Mouse (Mus musculus): ENCODE measurements around the gene Hoxc10.

Gene Hoxc10

DNA sequence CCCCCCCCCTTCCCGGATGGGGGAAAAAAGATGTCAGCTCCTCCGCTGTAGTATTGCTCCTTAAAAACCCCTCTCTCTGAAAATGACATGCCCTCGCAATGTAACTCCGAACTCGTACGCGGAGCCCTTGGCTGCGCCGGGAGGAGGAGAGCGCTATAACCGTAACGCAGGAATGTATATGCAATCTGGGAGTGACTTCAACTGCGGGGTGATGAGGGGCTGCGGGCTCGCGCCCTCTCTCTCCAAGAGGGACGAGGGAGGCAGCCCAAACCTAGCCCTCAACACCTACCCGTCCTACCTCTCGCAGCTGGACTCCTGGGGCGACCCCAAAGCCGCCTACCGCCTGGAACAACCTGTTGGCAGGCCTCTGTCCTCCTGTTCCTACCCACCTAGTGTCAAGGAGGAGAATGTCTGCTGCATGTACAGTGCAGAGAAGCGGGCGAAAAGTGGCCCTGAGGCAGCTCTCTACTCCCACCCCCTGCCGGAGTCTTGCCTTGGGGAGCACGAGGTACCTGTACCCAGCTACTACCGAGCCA lies at the start of gene Hoxc10:
Gene Hoxc10, plus strand, starts transcription at position 21 of the 536 bp plus-strand sequence.
- no peak for DNase-seq (ENCODE audit: low spot score in 2 of 2)

DNA sequence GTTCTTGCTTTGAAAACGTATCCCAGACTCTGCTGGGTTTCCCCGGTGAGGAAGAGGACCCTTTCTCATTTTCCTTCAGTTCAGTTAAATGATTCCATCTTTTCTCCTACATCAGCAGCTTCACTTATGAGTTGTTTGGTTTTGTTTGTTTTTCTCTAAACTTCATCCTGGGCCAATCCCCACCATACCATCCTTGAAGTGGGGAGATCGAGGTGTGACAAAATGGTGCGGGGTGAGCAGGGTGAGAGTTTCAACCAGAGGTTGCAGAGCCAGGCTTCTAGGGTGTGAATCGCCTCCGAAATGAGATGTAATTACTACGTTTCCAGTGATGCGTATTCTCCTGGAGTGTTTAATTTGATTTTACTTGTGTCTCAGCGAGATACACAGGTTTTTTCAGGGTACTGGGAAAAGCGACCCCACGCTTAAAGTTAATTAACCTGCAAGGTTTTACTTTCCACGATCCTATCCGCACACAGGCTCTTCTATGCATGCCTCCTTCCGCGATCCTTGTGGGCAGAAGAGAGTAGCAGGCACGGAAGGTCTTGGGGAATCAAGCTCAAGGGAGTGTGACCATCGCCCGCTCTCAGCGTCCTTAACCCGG lies 48.5 kb upstream of the Hoxc10 start:
- DNase-seq (ENCODE audit: low spot score in 2 of 2), result no peak

DNA sequence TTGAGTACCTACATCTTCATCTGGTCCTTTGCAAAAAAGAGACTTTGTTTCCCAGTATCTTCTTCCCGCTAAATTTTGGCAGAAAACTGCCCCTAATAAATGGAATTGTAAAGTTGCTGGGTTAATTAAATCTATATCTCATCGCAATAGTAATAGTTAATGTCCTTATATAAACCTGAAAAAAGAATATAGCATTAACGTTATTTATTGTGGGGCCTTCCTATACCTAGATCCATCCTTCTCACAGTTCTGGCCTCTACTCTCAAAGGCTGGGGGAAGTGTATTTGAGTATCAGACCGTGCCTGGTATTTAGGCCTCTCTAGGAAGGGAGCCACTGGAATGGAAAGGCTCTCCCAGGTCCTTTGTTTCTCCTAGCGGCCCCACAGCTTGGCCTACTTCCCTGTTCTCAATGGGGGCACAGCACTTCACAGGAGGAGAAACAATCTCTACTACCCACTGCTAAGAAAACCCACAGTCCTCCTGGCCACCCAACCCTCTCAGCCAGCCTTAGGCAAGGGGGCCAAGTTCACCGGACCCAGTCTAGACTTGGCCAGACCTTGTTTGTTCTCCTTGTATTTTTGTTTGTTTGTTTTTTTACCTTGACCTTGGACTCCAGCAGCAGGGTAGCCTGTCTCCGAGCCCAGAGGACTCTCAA lies 47.9 kb upstream of the Hoxc10 start:
- DNase-seq (ENCODE audit: low spot score in 2 of 2), result no peak

DNA sequence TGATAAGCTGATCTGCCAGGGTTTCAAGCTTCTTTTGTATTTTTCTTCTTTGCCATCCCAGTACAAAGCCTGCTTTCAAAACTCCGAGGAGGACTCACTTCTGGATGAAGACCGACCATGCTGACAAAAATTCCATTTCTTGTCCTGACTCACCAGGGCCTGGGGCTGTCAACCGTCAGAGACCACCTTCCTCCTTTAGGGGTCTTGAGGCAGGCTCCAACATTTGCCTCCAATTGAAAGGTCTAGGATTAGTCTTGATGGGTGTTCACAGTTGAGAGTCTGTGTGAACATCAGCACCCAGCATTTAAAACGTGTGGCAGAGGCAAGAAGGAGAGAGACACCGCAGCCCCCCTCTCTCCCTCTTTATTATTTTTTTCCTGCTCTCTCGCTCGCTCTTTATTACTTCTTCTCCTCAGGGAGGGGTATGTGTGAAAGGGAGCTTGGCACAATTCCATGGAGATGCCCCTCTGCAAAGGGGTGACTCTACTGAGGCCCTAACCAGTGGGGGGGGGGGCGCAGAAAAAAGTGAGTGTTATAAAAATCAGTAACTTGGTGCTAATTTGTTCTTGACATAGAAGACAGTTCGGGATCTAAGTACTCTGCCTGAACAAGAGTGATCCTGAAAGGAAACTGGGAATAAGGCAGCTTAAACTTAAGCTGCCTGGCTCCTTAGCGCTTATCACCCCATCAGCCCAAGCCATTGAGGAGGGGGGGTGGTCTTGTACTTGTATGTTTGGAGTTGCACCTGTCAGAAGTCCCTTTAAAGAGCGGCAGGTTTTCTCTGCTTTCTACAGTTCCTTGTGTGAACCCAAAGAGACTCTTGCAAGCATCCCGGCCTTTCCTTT lies 47.0 kb upstream of the Hoxc10 start:
- DNase-seq (ENCODE audit: low spot score in 2 of 2), result no peak

DNA sequence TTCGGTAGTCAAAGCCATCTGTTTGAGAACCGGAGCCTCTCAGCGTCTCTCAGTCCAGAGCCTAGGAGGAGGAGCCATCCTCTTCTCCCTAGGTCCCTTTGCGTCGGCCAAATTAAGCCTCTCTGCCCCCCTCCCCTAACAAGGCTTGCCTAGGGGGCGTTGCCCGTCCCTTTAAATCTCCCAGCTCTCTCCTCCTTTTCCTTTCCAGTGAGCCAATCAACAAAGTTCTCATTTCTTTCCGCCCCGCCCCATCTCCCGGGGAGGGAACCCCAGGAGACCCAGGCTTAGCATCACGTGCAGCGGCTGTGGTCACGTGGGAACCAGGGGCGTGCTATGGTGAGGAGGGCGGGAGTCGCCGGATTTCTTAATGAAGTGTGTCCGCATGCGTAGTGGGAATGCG lies 46.0 kb upstream of the Hoxc10 start:
- no peak for DNase-seq (ENCODE audit: low spot score in 2 of 2)

- DNase-seq (ENCODE audit: low spot score in 2 of 2), result no peak
Observed at GRCm38 (mm10) chr15:102921053-102922011, 45.3 kb upstream of the Hoxc10 start, which contains the start of gene Hoxc13. Gene Hoxc13, plus strand, starts transcription at chr15:102921103.

DNA sequence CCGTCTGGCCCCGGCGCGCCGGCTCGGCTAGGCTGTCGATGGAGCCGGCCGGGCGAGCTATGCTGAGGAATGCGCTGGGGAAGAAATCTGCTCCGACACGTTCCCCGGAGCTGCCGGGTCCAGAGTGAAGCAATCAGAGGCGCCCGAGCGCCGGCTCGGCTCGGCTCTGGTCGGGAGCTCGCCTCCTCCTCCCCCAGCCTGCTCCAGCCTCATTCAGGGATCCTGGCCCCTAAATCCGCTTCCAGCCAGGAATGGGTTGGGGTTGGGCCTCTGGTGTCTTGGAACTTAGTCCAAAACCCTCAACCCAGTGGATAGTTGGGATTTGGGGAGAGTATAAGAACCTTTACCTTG lies 44.6 kb upstream of the Hoxc10 start:
- DNase-seq (ENCODE audit: low spot score in 2 of 2), result no peak

DNA sequence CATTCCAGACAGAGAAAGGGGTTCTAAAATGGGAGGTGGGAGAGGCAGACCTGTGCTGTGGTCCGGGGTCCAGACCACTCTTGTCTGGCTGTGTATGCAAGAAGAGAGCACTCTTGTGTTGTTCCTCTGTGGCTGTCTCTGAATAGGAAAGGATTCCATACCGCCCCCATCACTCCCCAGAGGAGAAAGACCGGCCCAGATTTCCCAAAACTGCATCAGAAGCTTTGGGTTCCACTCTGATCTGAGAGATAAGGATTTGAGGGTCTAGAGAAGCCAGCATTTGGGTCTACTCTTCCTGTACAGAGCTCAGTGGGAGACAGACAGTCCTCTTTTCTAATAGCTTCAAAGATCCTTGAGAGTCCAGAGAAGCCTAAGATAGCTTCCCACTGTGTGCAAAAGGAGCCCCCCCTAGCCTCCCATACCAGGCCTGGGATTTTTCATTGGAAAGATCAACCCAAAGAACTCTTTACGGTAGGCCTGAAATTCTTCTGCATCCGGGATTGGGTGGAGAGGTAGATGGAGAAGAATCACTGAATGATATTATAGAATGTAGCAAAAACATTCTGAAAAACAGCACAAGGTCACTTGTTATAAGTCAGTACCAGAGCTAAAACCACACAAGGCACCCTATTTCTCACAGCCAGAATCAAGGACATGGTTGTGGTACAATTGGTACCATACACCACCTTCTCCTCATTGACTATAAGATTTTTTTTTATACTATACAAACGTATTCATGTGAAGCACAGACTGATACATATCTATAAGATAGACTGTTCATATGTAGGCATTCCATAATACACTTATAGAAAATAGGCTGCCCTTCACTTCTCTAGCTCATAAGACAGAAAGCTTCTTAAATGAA lies 43.7 kb upstream of the Hoxc10 start:
- no peak for DNase-seq (ENCODE audit: low spot score in 2 of 2)

DNA sequence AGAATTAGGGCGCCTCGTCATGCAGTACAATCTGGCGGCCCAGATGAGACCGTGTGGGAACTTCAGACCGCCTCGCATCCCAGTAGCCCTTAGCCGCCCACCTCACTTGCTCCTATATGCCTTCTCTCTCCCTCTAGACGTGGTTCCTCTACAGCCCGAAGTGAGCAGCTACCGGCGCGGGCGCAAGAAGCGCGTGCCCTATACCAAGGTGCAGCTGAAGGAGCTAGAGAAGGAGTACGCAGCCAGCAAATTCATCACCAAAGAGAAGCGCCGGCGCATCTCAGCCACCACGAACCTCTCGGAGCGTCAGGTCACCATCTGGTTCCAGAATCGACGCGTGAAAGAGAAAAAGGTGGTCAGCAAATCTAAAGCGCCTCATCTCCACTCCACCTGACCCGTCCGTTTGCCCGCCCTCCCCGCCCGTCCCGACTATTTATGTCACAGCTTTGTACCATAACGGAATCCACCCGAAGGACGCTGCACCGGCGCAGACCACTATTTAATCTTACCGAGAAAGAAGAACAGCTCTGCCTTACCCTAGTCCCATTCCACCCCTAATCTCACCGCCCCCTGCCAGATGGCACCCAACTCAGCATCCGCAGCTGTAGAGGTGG lies 39.5 kb upstream of the Hoxc10 start:
- DNase-seq (ENCODE audit: low spot score in 2 of 2), result no peak

- DNase-seq (ENCODE audit: low spot score in 2 of 2), result no peak
Observed at GRCm38 (mm10) chr15:102931706-102932358, 34.8 kb upstream of the Hoxc10 start.

- DNase-seq (ENCODE audit: low spot score in 2 of 2), result no peak
Observed at GRCm38 (mm10) chr15:102934438-102934837, 32.2 kb upstream of the Hoxc10 start.

- DNase-seq (ENCODE audit: low spot score in 2 of 2), result no peak
Observed at GRCm38 (mm10) chr15:102934897-102935296, 31.7 kb upstream of the Hoxc10 start.

DNA sequence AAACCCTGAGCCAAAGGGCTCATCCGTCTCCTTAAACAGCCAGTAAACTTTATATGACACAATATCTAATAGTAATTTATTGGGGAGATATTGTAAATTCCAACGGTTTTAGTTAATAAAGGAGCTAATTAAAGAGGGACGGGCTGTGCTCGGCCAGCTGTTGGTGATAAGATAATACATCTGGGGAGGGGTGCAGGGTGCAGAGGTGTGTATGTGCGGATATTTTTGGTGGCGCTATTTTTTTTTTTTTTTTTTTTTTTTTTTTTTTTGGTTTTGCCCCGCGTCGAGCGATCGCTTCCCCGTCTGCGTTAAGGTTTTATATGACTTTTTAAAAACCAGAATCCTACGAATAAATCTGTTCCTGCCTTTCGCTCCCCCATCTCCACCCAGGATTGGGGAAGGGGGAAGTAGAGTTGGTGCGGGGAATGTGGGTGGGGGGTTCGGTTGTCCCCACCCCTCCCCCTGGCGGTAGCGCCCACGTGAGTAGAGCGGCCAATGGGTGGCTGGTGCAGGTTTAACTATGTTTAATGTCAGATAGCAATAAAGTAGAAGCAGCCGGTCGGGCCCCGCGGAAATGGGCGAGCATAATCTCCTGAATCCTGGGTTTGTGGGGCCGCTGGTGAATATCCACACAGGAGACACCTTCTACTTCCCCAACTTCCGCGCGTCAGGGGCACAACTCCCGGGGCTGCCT lies 30.2 kb upstream of the Hoxc10 start, which contains the start of gene Hoxc12:
Gene Hoxc12, plus strand, starts transcription at position 479 of the 694 bp plus-strand sequence.
- DNase-seq (ENCODE audit: low spot score in 2 of 2), result no peak

- no peak for DNase-seq (ENCODE audit: low spot score in 2 of 2)
Observed at GRCm38 (mm10) chr15:102937036-102937666, 29.4 kb upstream of the Hoxc10 start.

DNA sequence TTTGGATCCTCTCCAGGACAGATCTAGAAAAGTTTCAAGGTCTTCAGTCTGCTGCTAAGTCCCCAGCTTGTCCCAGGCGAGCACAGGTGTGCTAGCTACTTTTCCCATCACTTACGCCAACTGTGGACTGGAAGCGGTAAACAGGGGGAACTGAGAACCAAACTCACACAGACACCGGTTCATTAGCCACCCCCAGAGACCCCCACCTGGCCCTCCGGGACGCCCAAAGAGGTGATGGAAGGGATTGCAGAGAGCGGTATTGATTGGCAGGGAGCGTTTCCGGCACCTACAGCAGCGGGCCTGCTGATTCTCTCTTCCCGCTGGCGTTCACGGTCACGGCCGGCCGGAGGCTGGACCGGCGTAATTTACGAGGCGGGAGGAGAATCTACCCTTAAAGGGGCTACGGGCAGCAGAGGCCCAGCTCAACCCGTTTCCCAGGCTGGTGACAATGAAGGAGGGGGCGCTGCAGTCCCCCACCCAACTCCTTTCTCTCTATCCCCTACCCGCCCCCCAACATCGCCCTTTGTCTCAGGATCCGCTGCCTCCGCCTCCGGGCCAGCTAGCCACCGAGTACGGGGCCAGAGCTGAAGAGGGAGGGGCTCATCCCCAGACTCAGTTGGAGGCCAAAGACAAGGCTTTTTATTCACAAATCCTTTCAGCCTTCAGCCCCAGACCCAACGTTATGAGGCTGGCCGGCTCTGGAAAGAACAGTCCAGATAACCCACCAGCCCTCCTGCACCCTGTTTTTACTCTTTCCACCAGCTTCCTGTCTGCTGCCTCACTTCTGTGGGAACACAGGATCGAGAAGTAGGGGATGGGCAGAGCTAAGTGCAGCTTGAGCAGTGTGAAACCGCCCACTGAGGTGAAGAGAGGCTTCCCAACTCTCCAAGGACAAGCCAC lies 27.1 kb upstream of the Hoxc10 start:
- DNase-seq (ENCODE audit: low spot score in 2 of 2), result no peak

DNA sequence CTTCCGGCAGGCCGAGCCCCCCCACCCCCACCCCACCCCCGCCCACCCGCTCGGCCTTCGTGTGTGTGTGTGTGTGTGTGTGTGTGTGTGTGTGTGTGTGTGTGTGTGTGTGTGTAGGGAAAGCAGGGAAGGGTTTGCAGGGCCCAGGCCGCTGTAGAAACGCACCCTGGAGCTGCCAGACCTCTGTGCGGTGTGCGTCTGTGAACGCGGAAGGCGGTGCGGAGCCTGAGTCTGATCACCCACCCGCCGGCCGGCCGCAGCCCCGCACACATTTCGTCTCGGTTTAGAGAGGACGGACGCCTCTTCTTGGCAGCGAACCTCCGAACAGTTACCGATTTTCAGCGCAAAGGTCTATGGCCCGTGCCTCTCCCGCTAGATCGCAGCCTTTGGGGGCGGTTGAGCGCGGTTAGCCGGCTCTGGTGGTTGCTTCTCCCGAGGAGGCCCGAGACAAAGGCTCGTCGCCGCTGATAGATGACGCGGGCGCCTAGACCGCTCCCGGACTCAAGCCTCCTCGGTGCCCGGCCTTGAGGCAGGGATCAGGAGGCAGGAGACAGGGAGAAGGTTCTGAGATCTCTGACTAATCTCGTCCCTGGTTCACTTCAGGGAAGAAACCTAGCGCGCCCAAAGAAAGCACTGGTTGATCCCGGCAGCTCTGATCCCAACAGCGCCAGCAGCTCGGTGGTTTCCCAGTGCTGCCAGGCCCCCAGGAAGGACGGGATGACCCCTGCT lies 23.7 kb upstream of the Hoxc10 start:
- no peak for DNase-seq (ENCODE audit: low spot score in 2 of 2)

DNA sequence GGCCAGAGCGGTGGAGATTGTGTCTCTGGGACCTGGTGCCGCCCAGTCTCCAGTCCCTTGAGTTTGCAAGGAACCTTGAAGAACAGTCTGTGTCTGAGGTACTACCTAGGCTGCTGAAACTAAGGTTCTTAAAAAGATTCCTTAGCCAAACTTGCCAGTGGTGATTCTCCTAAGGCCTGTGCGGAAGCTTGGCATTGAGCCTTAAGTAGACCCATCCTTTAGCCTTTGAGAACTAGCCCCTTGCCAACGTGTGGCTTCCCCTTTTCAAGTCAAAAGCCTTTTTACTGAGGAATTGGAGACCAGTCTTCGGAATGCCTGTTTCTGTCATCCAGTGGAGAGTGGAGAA lies 23.2 kb upstream of the Hoxc10 start:
- DNase-seq (ENCODE audit: low spot score in 2 of 2), result no peak

Measured in frontal cortex, postnatal 10 days (tissue).